Mouse (Mus musculus) cerebellum, adult 11-12 months (tissue): Measurements from ENCODE around the gene Trib3.

ENCODE experiments used
- DNase-seq: peaks from one replicate; pipeline ENCODE4 v3.0.0; 2022

Trib3 gene

DNA sequence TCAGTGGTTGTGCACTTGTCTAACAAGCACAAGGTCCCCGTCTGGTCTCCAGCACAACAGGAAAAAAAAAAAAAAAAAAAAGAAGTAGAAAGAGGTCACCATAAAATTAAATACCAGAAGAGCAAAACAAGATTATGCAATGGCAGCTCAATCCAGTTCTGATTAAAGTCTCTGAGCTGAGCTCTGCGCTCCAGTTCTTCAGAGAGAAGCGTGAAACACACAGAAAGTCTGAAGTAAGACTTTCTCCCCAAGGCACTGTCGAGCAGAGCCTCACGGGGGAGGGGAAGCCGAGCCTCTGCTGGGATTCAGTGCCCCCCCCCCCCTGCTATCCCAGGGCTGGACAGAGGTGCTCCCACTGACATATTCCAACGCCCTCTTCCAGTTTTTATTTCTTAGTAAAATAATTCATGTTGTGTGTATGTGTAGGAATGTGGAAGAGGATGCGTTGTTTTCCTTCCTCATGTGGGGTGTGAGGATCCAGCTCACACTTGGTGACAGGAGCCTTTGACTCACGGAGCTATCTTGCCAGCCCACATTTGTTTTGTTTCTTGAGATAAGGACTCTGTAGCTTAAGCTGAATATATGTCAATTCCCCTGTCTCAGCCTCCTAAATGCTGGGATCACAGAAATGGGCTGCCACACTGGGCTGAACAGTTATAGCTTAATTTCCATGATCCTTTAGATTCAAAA lies 3.1 kb upstream of the Trib3 start:
- no peak for DNase-seq

DNA sequence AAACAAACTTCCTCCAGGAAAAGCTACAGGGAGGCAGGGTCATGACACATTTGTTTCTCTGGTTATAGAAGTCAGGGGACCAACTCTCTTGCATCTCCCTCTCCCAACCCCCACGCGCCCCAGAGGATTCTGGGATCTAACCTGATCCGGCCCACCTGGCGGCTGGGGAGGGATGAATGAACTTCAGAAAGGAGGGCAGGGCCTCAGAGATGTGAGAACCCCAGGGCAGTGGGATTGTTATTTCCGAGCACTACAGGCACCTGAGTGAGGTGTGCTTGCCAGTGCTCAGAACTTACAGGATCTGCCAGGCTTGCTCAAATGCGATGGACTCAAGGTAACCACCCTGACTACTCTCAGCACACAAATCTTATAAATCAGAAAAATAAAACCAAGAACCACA lies 1.6 kb upstream of the Trib3 start:
- DNase-seq = no peak

DNA sequence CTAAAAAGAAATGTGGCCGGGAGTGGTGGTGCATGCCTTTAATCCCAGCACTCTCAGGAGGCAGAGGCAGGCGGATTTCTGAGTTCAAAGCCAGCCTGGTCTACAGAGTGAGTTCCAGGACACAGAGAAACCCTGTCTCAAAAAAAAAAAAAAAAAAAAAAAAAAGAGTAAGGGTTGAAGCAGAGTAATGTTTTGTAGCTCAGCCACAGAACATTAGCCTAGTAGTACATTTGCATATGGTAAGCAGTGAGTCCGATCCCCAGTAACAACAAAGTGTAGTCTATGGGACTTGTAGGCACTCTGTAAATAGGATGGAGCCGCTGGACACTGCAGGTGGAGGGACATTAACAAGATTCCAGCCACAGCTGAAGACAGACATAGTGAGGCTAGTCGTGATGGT lies 1.1 kb upstream of the Trib3 start:
- DNase-seq = no peak

DNA sequence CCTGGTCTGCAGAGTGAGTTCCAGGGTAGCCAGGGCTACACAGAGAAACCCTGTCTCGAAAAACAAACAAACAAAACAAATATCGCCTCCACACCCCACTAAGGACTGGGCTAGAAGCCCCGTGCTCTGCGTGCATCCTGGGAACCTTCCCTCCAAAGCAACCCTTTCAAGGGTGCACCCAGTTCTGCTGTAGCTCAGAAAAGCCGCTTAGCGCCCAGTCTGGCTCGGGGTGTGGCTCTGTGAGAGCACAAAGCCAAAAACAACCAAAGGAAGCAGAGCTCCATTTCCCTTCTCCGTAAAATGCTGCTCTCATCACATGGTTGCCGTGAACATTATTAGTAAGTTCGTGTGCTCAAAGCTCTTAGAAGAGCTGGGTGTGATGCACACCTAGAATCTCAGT lies 529 bp upstream of the Trib3 start:
- no peak for DNase-seq

DNA sequence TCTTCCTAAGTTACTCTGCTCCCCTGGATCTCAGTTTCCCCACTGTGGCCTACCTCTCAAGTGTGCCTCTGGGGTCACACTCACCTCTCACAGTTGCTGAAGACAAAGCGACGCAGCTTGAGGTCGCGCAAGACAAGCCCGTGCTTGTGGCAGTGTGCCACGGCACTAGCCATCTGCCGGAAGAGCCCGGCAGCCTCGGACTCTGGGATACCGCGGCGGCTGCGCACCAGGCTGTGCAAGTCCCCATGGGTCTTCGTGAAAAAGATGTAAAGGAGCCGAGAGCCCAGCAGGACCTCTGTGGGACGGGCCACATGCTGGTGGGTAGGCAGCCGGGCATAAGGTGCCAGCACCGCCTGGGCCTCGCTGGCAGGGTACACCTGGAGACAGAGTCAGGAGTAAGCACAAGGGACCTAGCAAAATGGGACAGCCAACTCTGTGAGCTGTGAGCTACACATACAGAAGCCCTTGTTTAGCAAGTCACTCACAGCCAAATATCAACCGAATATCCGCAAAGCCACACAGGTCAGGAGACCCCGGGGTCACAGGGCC lies 4.1 kb downstream of the Trib3 start:
- peak; percentile 65 for DNase-seq

DNA sequence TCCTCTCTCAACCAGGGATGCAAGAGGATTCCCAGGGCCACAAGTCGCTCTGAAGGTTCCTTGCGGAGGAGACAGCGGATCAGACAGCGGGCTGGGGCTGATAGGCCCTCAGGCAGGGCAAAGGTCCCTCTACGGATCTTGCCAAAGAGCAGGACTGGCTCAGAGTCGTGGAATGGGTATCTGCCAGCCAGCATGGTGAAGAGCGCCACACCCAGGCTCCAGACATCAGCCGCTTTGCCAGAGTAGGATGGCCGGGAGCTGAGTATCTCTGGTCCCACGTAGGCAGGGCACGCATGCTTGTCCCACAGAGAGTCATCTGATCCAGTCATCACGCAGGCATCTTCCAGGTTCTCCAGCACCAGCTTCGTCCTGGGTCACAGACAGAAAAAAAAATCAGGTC lies 5.5 kb downstream of the Trib3 start:
- DNase-seq = no peak

DNA sequence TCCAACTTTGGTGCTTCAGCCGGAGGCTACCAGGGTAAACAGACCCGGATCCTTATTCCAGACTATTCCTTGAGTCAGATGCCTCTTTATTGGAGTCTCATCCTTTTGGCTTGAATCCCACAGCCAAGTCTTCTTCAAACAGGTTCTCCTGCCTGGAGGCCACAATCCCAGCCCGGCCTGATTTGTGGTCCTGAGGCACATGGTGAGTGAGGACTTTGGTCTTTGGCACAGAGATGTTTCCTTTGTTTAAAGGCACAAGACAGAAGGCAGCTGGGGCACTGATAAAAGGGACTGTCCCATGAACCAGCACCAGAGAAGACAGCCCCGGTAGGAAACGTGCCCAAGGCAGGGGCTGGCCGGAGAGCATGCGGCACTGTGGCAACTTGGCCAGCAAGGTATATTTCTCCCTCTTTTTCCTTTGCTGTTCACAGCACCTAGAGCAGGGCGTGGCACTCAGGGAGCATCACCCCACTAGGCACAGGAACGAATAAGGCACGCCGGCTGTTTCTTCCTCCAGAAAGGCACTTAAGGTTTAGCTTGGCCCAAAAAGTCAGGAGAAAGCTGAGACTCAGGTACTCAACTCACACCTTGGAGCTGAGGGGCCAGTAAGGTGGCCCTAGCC lies 6.1 kb downstream of the Trib3 start:
- DNase-seq = no peak

DNA sequence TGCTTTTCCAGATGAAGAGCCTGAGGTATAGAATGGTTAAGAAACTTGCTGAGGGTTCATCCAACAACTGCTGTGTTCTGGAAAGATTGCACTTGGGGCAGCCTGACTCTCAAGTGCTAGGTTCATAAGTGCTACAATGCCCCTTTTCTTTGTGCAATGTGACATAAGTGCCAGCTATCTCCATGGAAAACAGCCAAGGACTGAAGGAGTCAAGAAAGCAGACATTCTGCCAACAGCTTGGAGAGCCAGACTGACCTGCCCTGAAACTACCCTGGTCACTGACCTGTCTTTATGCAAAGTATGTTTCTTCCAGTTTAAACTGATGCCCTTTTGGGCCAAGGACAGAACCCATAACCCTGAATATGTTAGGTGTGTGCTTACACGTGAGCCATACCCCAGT lies 7.0 kb downstream of the Trib3 start:
- peak; percentile 43 for DNase-seq

DNA sequence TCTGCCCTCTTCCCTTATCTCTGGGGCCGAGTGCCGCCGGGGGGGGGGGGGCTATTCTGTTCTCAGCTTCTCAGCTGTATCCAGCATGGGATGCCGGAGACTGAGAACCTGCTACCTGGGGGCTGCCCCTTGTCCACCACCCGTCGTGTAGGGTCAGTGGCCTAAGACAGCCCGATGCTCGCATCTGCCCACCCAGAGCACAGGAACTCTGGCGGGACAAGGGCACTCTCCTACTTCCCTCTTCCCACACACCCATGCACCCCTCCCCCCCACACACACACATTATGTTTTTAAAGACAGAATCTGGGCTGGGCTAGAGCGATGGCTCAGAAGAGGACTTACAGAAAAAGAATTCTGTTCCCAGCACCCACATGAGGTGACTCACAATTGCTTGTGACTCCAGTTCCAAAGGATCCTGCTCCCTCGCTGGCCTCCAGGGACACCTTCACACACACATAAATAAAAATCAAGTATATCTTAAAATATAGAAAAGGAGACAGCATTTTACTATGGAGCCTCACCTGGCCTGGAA lies 8.5 kb downstream of the Trib3 start:
- DNase-seq = no peak

DNA sequence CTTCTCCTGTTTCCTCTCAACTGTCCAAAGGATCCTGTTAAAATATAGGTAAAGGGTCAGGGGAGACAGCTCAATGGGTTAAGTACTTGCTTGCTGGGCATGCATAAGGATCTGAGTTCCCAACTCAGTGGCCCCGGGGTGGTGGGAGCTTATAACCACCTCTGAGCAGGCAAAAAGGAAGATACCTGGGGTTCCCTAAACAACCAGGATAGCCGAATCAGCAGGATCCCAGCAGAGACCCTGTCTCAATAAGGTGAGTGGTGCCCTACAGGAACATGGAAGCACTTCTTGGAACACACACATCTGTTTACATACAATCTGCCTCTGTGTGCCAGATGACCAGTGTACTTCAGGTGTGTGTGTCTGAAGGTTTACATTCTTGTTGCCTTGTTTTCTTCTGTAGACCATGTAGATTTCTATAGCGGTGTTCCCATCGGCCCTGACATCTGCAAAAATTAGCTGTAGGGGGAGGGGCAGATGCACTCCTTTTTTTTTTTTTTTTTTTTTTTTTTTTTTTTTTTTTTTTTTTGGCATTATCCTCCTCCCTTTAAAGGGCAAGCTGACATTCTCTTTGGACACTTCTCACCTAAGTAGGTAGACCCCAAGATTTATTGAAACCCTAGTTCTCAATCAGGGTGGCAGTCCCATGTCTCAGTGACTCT lies 10.4 kb downstream of the Trib3 start:
- DNase-seq = no peak

DNA sequence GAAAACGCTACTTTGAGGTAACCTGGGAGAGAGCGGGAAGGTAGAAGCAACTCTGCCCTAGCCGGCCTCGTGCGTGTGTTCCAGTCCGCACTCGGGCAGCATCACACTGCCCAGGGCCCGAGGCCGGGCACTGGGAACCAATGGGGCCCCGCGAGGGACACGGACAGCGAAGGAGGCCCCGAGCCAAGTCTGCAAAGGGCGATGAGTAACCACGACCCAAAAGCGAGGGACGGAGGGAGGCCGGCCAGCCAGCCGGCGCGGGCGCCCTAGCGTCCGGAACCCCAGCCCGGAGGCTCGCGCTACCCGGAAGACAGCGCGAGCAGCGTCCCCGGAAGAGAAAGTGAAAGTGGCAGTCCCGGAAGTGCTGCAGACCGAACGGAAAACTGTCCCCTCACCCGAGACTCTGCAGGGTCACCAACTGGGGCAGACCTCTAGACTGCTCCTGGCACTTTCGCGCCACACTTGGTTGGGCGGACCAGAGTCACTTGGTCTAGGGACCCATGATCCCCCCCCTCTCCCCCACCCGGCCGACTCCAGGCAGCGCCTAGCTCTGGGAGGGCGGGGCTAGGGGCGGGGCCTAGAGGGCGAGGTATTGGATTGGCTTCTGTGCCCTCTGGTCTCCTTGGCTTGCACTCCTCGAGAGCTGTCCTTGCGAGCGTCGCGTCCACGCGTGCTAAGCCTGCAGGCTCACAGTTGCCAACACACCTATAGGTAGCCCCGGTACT lies 11.6 kb downstream of the Trib3 start, which contains the start of gene Rbck1:
TSS of gene Rbck1 (minus strand) at position 553 of the 725 bp plus-strand sequence.
- DNase-seq = peak; percentile 96

DNA sequence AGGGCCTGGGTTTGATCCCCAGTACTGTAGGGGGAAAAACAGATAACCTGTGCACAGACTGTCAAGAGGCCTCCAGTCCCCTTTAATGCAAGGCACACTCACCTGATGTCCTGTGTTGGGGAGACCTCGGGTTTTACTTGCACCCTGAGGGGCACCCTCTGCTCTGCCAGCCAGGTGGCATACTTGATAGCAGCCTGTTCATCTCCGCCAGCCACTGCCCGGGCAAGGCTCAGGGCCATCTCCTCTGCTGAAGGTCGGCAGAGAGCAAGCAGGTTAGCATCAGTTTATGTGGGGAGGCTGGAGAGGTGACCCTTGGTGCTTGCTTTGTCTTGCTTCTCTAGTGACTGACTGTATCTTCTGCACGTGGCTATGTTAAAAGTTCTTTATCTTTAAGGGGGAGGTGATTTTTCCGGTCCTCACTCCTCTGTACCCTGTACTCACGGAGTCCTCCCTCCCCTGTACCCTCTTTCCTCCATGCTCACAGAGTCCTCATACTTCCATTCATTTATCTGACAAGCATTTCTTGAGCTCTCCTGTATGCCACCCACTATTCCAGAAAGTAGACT lies 12.9 kb downstream of the Trib3 start:
- no peak for DNase-seq

DNA sequence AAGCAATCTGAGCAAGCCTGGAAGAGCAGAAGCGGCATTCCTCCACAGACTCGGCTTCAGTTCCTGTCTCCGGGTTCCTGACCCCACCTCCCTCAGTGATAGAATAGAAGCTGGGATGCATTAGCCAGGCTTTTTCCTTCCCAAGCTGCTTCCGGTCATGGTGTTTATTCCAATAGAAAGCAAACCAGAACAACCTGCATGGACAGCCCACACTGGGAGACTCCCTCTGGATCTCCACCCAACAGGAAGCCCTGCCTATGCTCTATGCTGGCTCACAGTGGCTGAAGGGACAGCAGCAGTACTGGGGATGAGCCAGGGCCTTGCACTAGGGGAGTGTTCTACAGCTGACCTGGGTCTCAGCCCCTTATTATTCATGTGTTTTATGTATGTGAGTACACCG lies 15.9 kb downstream of the Trib3 start:
- no peak for DNase-seq

DNA sequence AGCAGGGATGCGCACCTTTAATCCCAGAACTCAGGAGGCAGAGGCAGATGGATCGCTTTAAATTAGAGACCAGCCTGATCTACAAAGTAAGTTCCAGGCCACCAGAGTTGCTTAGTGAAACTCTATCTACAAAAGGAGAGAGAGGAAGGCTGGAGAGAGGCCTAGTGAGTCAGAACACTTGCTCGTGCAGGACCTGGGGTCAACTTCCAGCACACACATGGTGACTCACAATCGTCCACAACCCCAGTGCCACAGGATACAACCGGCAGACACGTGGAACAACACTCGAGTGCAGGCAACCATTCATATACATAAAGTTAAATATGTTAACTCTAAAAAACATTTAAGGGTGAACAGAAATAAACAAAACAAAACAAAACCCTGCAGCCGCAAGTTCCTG lies 17.2 kb downstream of the Trib3 start:
- DNase-seq = no peak

DNA sequence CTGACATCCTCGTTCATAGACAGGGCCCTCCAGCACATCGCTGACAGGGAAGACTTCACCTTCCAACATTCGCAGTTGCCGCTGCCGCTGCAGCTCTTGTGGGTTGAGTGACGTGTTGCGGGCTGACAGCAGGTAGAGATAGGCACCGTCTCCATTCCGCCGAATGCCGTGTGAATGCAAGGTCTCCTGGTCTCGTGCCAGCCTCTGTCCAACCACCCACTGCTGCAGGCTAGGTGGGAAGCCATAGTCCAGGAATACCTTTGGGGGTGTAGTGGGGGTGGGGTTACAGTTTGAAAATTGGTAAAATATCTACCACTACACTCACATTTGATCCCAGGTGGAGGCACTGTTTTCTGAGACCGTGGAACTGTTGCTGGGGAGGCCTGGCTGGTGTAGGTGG lies 17.7 kb downstream of the Trib3 start:
- DNase-seq = no peak

DNA sequence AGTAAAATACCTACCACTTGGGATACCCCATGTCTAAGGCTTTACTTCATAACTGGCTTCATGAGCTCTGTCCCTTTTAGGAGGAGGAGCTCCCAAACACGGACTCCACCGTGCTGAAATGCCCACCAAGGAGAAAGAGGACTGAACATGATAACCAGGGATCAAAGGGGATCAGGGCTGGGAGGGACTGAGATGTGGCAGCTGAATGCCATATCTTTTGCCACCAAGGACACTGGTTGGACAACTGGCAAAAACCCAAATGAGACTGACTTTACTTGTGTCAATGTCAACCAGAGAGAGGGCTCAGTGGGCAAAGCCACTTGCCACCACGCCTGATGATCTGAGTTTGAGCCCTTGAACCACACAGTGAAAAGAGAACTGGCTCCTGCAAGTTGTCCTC lies 19.0 kb downstream of the Trib3 start:
- no peak for DNase-seq

DNA sequence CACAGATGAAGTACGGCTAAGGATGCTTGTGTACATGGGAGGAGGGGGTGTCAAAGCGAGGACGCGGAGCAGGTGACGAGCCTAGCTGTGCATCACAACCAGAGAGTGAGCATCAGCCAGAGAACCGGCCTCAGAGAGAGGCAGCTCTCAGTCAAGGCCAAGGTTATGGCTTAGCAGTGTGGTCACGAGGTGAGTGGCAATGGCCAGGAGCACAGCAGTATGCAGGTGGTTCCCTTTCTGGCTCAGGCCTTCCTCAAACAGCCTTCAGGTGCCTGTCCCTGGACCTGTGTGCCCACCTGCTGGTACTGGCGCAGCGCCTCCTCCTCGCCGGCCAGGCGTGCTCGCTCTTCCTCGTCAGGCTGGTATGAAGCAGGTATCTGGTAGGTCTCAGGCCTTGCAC lies 19.9 kb downstream of the Trib3 start:
- DNase-seq = peak; percentile 85

DNA sequence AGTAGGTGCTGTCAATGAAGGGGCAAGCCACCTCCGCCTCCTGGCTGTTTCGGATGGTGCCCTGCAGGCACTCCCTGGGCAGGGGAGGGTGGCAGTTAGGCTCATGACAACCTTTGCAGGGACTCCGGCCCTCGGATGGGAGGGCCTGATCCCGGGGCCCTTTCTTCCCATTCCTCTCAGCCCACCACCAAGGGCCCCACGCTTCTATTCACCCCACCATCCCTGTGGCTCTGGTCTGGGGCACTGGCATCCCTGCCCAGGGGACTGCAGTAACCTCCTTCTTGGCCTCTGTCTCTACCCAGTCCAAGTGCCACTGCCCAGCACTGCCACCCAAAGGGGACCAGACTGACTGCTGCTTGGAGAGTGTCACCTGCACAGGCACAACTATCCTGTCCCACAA lies 21.6 kb downstream of the Trib3 start:
- no peak for DNase-seq

DNA sequence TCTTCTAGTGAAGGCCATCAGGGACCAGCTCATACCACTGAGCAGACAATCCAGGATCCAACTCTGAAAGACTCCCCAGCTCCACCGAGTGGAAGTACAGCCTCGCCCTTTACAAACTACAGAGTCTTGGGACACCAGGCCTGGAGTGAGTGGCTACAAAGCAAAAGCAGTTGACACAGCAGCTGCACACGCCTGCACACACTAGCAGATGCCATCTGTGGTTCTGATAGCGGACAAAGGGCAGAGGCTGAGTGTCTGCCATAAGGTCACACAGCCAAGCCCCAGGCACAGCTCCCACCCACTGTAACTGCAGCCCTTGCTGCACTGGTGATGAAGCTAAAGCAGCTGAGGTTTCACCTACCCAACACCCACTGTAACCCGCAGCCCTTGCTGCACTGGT lies 22.3 kb downstream of the Trib3 start:
- no peak for DNase-seq

DNA sequence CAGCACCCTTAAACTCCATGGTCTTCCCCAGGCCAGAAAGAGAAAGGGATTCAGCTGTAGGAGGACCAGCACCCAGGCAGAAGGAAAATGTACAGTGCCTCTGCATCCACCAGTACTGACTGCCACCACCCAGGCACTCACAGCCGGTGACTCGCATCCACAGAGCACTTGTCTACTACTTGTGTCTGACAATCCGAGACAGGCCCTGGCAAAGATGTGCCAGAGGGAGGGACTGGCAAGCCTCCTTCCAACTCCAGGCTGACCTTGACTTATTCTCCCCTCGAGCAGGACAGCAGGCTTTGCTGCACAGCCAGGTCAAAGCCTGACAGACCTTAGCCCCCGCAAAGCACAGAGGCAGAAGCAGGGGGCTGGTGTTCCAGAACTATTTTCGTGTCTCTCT lies 26.8 kb downstream of the Trib3 start:
- no peak for DNase-seq

DNA sequence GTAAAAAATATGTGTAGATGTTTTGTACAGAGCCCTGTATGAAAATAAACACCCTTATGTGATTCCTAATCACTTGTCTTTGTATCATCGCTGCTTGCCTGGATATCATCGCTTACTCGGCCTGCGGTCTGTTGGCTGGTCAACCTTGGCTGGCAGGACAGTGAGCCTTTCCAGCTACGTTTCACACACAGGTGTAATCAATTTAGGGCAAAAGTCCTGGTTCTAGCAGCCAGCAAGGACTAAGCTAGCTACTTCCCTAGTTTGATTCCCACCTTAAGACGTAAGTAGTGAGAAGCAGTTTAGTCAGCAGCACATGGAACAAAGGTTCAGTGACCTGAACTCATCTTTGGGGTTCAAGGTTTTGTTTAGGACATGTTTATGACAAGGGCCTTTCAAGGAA lies 29.9 kb downstream of the Trib3 start:
- no peak for DNase-seq

DNA sequence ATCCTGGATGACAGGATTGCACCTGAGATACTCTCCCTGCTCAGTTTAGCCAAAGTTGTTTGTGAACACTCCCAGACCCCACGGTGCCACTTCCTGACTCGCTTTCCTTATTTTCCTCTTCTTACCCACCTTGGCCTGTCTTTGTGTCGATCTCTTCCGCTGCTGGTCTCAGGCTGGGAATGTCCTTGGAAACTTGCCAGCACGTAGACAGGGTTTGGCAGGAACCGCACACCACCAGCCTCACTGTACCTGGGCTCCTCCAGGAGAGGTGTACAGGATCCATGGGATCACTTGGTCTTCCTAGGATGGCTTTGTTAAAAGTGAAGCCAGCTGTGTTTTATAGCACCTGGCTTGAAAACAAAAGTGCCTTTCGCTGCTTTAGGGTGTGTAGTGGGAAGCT lies 30.8 kb downstream of the Trib3 start:
- DNase-seq = no peak

DNA sequence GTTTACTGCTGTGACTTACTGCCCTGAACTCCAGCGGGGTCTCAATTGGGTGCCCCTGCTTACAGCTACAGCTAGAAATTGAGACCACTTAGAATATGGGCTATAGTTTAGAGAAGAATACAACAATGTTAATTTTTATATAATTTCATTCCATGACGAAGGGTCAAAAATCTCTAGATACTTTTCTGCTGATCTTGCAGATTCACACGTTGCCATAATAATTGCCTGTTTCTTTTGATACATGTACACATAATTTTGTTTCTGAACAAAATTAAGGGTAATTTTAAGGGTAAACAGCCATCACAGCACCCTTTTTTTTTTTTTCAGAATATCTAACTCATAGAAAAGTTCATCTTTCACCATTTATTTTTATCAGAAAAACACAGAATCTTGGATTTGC lies 36.6 kb downstream of the Trib3 start:
- DNase-seq = no peak
